Mouse (Mus musculus) left cerebral cortex, postnatal 25 days (tissue): ENCODE results near the gene S100a6. TPM values are rescaled to one million over a fixed set of nuclear protein-coding genes. Genes with fewer than 3 reads are reported as not detected.

Source experiments
- DNase-seq, 2 experiments: peaks; one replicate each; pipeline ENCODE4 v3.0.0; 2022; ENCODE audit warnings: low spot score in 2 of 2, mixed read lengths in 1 of 2
- intact Hi-C: fragments of 180-260 bp; cut with DNase I; formaldehyde crosslinking; loops from one replicate; pipeline ENCODE4 v1.15.1; 2025
- total RNA-seq, 2 experiments: library from RNA; stranded (reverse); gene quantifications; 2 replicates each; pipeline ENCODE4 v1.2.3; 2021

S100a6 gene
- total RNA-seq, 2 experiments from 2014 or later: 24.6 to 31.1 TPM

GRCm38 (mm10) chr3:90615911-90616310 is 3.2 kb downstream of the S100a6 start:
- intact Hi-C loops: loop anchor here (1.0 to 2.0 kb wide), 4 partner anchors 31 to 125 kb away; partner anchors contain the start of gene Snapin
- DNase-seq: no peak

GRCm38 (mm10) chr3:90617586-90617985 is 4.9 kb downstream of the S100a6 start:
- intact Hi-C loops: no loop called here
- no peak for DNase-seq

GRCm38 (mm10) chr3:90621552-90621951 is 8.9 kb downstream of the S100a6 start:
- DNase-seq: no peak
- intact Hi-C loops: no loop called here

GRCm38 (mm10) chr3:90623435-90624071 is 10.9 kb downstream of the S100a6 start:
- intact Hi-C loops: no loop called here
- no peak for DNase-seq

GRCm38 (mm10) chr3:90625496-90625895 is 12.8 kb downstream of the S100a6 start:
- intact Hi-C loops: no loop called here
- DNase-seq: no peak

GRCm38 (mm10) chr3:90626266-90627021 is 13.8 kb downstream of the S100a6 start:
- intact Hi-C loops: no loop called here
- no peak for DNase-seq

GRCm38 (mm10) chr3:90627366-90627765 is 14.7 kb downstream of the S100a6 start:
- intact Hi-C loops: no loop called here
- no peak for DNase-seq

GRCm38 (mm10) chr3:90627807-90628206 is 15.1 kb downstream of the S100a6 start:
- DNase-seq: peak in 1 of 2 experiments; percentile 43
- intact Hi-C loops: no loop called here

GRCm38 (mm10) chr3:90629298-90629697 is 16.6 kb downstream of the S100a6 start:
- DNase-seq: peak in 1 of 2 experiments; percentile 23
- intact Hi-C loops: no loop called here

- intact Hi-C loops: no loop called here
- DNase-seq: no peak
Measured at GRCm38 (mm10) chr3:90631984-90632383, 19.3 kb downstream of the S100a6 start.

GRCm38 (mm10) chr3:90638511-90639275 is 26.0 kb downstream of the S100a6 start:
- intact Hi-C loops: no loop called here
- no peak for DNase-seq

- no peak for DNase-seq
- intact Hi-C loops: no loop called here
Measured at GRCm38 (mm10) chr3:90639511-90640154, 27.0 kb downstream of the S100a6 start.

- no peak for DNase-seq
- intact Hi-C loops: no loop called here
Measured at GRCm38 (mm10) chr3:90640981-90641380, 28.3 kb downstream of the S100a6 start.

- intact Hi-C loops: no loop called here
- peak in 1 of 2 experiments; percentile 36 for DNase-seq
Measured at GRCm38 (mm10) chr3:90644220-90644619, 31.5 kb downstream of the S100a6 start.

GRCm38 (mm10) chr3:90647291-90647690 is 34.6 kb downstream of the S100a6 start:
- DNase-seq: no peak
- intact Hi-C loops: no loop called here

GRCm38 (mm10) chr3:90648981-90649380 is 36.3 kb downstream of the S100a6 start:
- intact Hi-C loops: no loop called here
- DNase-seq: peak; percentile 34 to 75

- peak in 1 of 2 experiments; percentile 78 for DNase-seq
- intact Hi-C loops: loop anchor here (1.0 to 10.0 kb wide), 3 partner anchors 65 to 235 kb away; partner anchors contain the start of gene Chtop
Measured at GRCm38 (mm10) chr3:90649832-90650231, 37.1 kb downstream of the S100a6 start.

- intact Hi-C loops: loop anchor here (1.0 to 10.0 kb wide), 4 partner anchors 38 to 238 kb away; partner anchors contain the start of genes Chtop and Snapin
- peak; percentile 85 to 88 for DNase-seq
Measured at GRCm38 (mm10) chr3:90652878-90653508, 40.3 kb downstream of the S100a6 start.

GRCm38 (mm10) chr3:90653717-90654116 is 41.0 kb downstream of the S100a6 start, which contains the start of gene S100a7a:
TSS of gene S100a7a (plus strand) at chr3:90654017.
- intact Hi-C loops: loop anchor here (1.0 to 10.0 kb wide), 4 partner anchors 39 to 239 kb away; partner anchors contain the start of genes Chtop and Snapin
- DNase-seq: no peak
